9 mouse cellular contexts compared by ENCODE assay signal in the genomic region with DNA sequence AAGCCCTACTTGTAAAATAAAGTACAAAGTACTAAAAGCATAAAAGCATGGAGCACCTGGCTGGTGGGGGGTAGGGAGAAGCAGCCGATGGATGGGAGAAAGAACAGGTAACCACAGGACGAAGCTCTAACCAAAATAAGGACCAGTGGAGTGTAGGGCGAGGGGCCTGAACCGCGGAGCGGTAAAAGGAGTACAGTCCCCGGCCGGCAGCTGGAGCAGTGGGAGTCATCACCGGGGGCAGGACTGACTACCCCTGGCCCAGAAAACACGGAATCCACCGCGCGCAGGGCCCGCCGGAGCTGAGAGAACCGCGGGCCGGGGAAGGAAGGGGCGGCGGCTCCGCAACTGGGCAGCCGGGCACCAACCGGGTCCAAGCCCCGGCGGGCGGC. TPM values are rescaled to one million over a fixed set of nuclear protein-coding genes. Genes with fewer than 3 reads are reported as not detected.
DNase-seq lines count a peak whose midpoint lies in the region; ATAC-seq and TF ChIP-seq lines count a peak whose summit lies in the region.
"Had no signal": no experiment of that assay in that cellular context is flagged by ENCODE, and none has a peak within 500 bp of the region (broad histone marks: within the 10 kb centered on the region; RNA-seq: fewer than 3 reads in every experiment).

No protein-coding gene starts in this region.

- H3K27me3 ChIP-seq in heart, embryonic 12.5 days (replicated peaks): no peaks in the 10 kb centered on the region
- H3K27me3 ChIP-seq in ES-Bruce4 (ENCODE audit: control insufficient read depth, insufficient read depth, low read length, poor library complexity, severe bottlenecking): no peaks in the 10 kb centered on the region
- H3K27me3 ChIP-seq in forebrain, embryonic 14.5 days (replicated peaks; ENCODE audit: control insufficient read depth, insufficient read depth, low read length): no peaks in the 10 kb centered on the region
- H3K27me3 ChIP-seq in liver, embryonic 15.5 days: no peaks in the 10 kb centered on the region
- H3K27me3 ChIP-seq: Patski had no signal

- DNase-seq in heart, adult 9 months (ENCODE audit: low spot score in 2 of 2): no peak
- no peak for DNase-seq in forebrain, embryonic 14.5 days (ENCODE audit: low spot score)
- DNase-seq in gastrocnemius, adult 18-20 months (ENCODE audit: low spot score): no peak
- no peak for DNase-seq in gastrocnemius, postnatal 4 days (ENCODE audit: low spot score in 2 of 2)
- DNase-seq in ovary, adult 18-20 months (ENCODE audit: low spot score): no peak

- no peak for TF ChIP-seq CTCF in ES-Bruce4 (IDR thresholded peaks at IDR 0.05; ENCODE audit: low read depth, low read length)

- no peak for TF ChIP-seq POLR2A in ES-Bruce4 (IDR thresholded peaks at IDR 0.05; ENCODE audit: insufficient read depth, low read length)

- peak overlapping the region; percentile 76 for H3K4me3 ChIP-seq in heart, embryonic 12.5 days
- peak overlapping the region; percentile 96 for H3K4me3 ChIP-seq in ES-Bruce4 (ENCODE audit: low read depth, low read length)
- H3K4me3 ChIP-seq in forebrain, embryonic 14.5 days (ENCODE audit: low read depth, low read length): peak overlapping the region; percentile 93
- peak overlapping the region; percentile 86 for H3K4me3 ChIP-seq in liver, embryonic 15.5 days (replicated peaks)

- no peak for TF ChIP-seq EP300 in ES-Bruce4 (IDR thresholded peaks at IDR 0.05; ENCODE audit: insufficient read depth, low read depth, low read length)

- peak overlapping the region; percentile 96 for H3K27ac ChIP-seq in heart, embryonic 12.5 days (ENCODE audit: poor library complexity, severe bottlenecking)
- H3K27ac ChIP-seq in ES-Bruce4 (ENCODE audit: insufficient read depth, low read length): peak overlapping the region; percentile 69
- peak overlapping the region; percentile 96 for H3K27ac ChIP-seq in forebrain, embryonic 14.5 days (ENCODE audit: low read depth, low read length)
- peak overlapping the region; percentile 99 for H3K27ac ChIP-seq in liver, embryonic 15.5 days (replicated peaks)

- peak overlapping the region; percentile 92 for H3K4me2 ChIP-seq in heart, embryonic 12.5 days
- H3K4me2 ChIP-seq in forebrain, embryonic 14.5 days (ENCODE audit: low read length): peak overlapping the region; percentile 78
- peak overlapping the region; percentile 91 for H3K4me2 ChIP-seq in liver, embryonic 15.5 days

- ATAC-seq in heart, embryonic 12.5 days (ENCODE audit: insufficient number of reproducible peaks, low FRiP score): no peak
- ATAC-seq in forebrain, embryonic 14.5 days: peak; percentile 15
- ATAC-seq in liver, embryonic 15.5 days (ENCODE audit: insufficient read depth): no peak

- WGBS in heart, embryonic 12.5 days: under 1% methylated on average over 24 of the region's 26 CpGs
- 0% methylated on average over 20 of the region's 26 CpGs for WGBS in forebrain, embryonic 14.5 days
- under 1% methylated on average over 26 of the region's 26 CpGs for WGBS in liver, embryonic 15.5 days (ENCODE audit: insufficient replicate concordance)

- no peaks in the 10 kb centered on the region for H3K9me3 ChIP-seq in heart, embryonic 12.5 days (replicated peaks)
- H3K9me3 ChIP-seq in ES-Bruce4 (replicated peaks; ENCODE audit: control insufficient read depth, insufficient read depth, low read length, poor library complexity, severe bottlenecking): no peaks in the 10 kb centered on the region
- no peaks in the 10 kb centered on the region for H3K9me3 ChIP-seq in forebrain, embryonic 14.5 days (replicated peaks; ENCODE audit: control insufficient read depth, low read length)
- H3K9me3 ChIP-seq in liver, embryonic 15.5 days (replicated peaks): no peaks in the 10 kb centered on the region

- peak overlapping the region; percentile 94 for H3K9ac ChIP-seq in heart, embryonic 12.5 days
- peak overlapping the region; percentile 98 for H3K9ac ChIP-seq in ES-Bruce4 (ENCODE audit: low read depth, poor library complexity, severe bottlenecking)
- H3K9ac ChIP-seq in forebrain, embryonic 14.5 days (ENCODE audit: low read length): peak overlapping the region; percentile 93
- H3K9ac ChIP-seq in liver, embryonic 15.5 days: peak overlapping the region; percentile 94

- H3K36me3 ChIP-seq in heart, embryonic 12.5 days: peaks cover 14% of the 10 kb centered on the region
- peaks cover 17% of the 10 kb centered on the region for H3K36me3 ChIP-seq in ES-Bruce4 (ENCODE audit: control insufficient read depth, insufficient read depth, low read length, poor library complexity, severe bottlenecking)
- peaks cover 15% of the 10 kb centered on the region for H3K36me3 ChIP-seq in forebrain, embryonic 14.5 days (ENCODE audit: control insufficient read depth, insufficient read depth, low read length)
- H3K36me3 ChIP-seq in liver, embryonic 15.5 days (replicated peaks): peaks cover 18% of the 10 kb centered on the region

- H3K4me1 ChIP-seq in heart, embryonic 12.5 days (replicated peaks): peaks cover 23% of the 10 kb centered on the region
- H3K4me1 ChIP-seq in ES-Bruce4 (ENCODE audit: control insufficient read depth, insufficient read depth, low read length): no peaks in the 10 kb centered on the region
- H3K4me1 ChIP-seq in forebrain, embryonic 14.5 days (ENCODE audit: control insufficient read depth, insufficient read depth, low read length): peaks cover 10% of the 10 kb centered on the region
- H3K4me1 ChIP-seq in liver, embryonic 15.5 days (replicated peaks): peaks cover 47% of the 10 kb centered on the region

RNA-seq across cellular contexts. Expression of gene Zdhhc5, which starts 0.6 kb away (rescaled TPM):
- 35.4 and 38.9 TPM in 2 replicates for polyA plus RNA-seq in heart, embryonic 12.5 days (2016; fragmentation: Nextera tagmentation; extraction: Ambion mirVana)
- polyA plus RNA-seq in ES-Bruce4 (2011; ENCODE audit: insufficient read depth, insufficient read length, low read depth, missing spikeins): 39.6 and 42.4 TPM in 2 replicates
- 16.5 and 23.6 TPM in 2 replicates for polyA plus RNA-seq in forebrain, embryonic 14.5 days (2014; fragmentation: Nextera tagmentation; extraction: Ambion mirVana)
- 17.3 and 18.4 TPM in 2 replicates for polyA plus RNA-seq in liver, embryonic 15.5 days (2015; fragmentation: Nextera tagmentation; extraction: Ambion mirVana)
- total RNA-seq in gastrocnemius, adult 18-20 months (2021): 10 to 100 TPM; 72.0 to 78.9 TPM
- 10 to 100 TPM; 45.1 to 50.9 TPM for total RNA-seq in gastrocnemius, postnatal 4 days (2021)

RNA-seq across cellular contexts. Expression of gene Clp1, which starts 12.7 kb away (rescaled TPM):
- 22.7 and 23.6 TPM in 2 replicates for polyA plus RNA-seq in heart, embryonic 12.5 days (2016; fragmentation: Nextera tagmentation; extraction: Ambion mirVana)
- 32.9 and 34.9 TPM in 2 replicates for polyA plus RNA-seq in ES-Bruce4 (2011; ENCODE audit: insufficient read depth, insufficient read length, low read depth, missing spikeins)
- polyA plus RNA-seq in forebrain, embryonic 14.5 days (2014; fragmentation: Nextera tagmentation; extraction: Ambion mirVana): 28.7 and 32.3 TPM in 2 replicates
- polyA plus RNA-seq in liver, embryonic 15.5 days (2015; fragmentation: Nextera tagmentation; extraction: Ambion mirVana): 53.9 and 59.7 TPM in 2 replicates
- total RNA-seq in gastrocnemius, adult 18-20 months (2021): 1 to 10 TPM; 3.3 to 3.8 TPM
- 1 to 10 TPM; 6.8 to 8.6 TPM for total RNA-seq in gastrocnemius, postnatal 4 days (2021)

RNA-seq across cellular contexts. Expression of gene Ypel4, which starts 19.4 kb away (rescaled TPM):
- polyA plus RNA-seq in heart, embryonic 12.5 days (2016; fragmentation: Nextera tagmentation; extraction: Ambion mirVana): 10.0 and 11.5 TPM in 2 replicates
- polyA plus RNA-seq in ES-Bruce4 (2011; ENCODE audit: insufficient read depth, insufficient read length, low read depth, missing spikeins): 0.56 and 0.73 TPM in 2 replicates
- 14.2 and 16.3 TPM in 2 replicates for polyA plus RNA-seq in forebrain, embryonic 14.5 days (2014; fragmentation: Nextera tagmentation; extraction: Ambion mirVana)
- polyA plus RNA-seq in liver, embryonic 15.5 days (2015; fragmentation: Nextera tagmentation; extraction: Ambion mirVana): 66.9 and 75.7 TPM in 2 replicates
- under 1 TPM; 0.38 to 0.57 TPM for total RNA-seq in gastrocnemius, adult 18-20 months (2021)
- under 1 TPM; 0.74 to 0.78 TPM for total RNA-seq in gastrocnemius, postnatal 4 days (2021)

RNA-seq across cellular contexts. Expression of gene Gm19426, which starts 29.0 kb away (rescaled TPM):
- 8.5 and 9.2 TPM in 2 replicates for polyA plus RNA-seq in heart, embryonic 12.5 days (2016; fragmentation: Nextera tagmentation; extraction: Ambion mirVana)
- 9.9 and 10.3 TPM in 2 replicates for polyA plus RNA-seq in ES-Bruce4 (2011; ENCODE audit: insufficient read depth, insufficient read length, low read depth, missing spikeins)
- polyA plus RNA-seq in forebrain, embryonic 14.5 days (2014; fragmentation: Nextera tagmentation; extraction: Ambion mirVana): 3.1 and 3.8 TPM in 2 replicates
- 1.4 and 1.5 TPM in 2 replicates for polyA plus RNA-seq in liver, embryonic 15.5 days (2015; fragmentation: Nextera tagmentation; extraction: Ambion mirVana)
- under 1 TPM in 1 of 2 experiments, not detected in 1; 0.43 TPM for total RNA-seq in gastrocnemius, adult 18-20 months (2021)
- 1 to 10 TPM; 4.0 to 6.3 TPM for total RNA-seq in gastrocnemius, postnatal 4 days (2021)

RNA-seq across cellular contexts. Expression of gene Tmx2, which starts 35.5 kb away (rescaled TPM):
- 154 and 158 TPM in 2 replicates for polyA plus RNA-seq in heart, embryonic 12.5 days (2016; fragmentation: Nextera tagmentation; extraction: Ambion mirVana)
- polyA plus RNA-seq in ES-Bruce4 (2011; ENCODE audit: insufficient read depth, insufficient read length, low read depth, missing spikeins): 63.5 and 69.6 TPM in 2 replicates
- 223 and 231 TPM in 2 replicates for polyA plus RNA-seq in forebrain, embryonic 14.5 days (2014; fragmentation: Nextera tagmentation; extraction: Ambion mirVana)
- 71.2 and 71.8 TPM in 2 replicates for polyA plus RNA-seq in liver, embryonic 15.5 days (2015; fragmentation: Nextera tagmentation; extraction: Ambion mirVana)
- 10 to 100 TPM; 45.5 to 47.7 TPM for total RNA-seq in gastrocnemius, adult 18-20 months (2021)
- total RNA-seq in gastrocnemius, postnatal 4 days (2021): 10 to 100 TPM; 46.6 to 48.5 TPM
